ENCODE assay signal across 22 mouse cellular contexts in genomic region chr9:104841278-104841677, GRCm38 (mm10).
DNase-seq lines count a peak whose midpoint lies in the region; TF ChIP-seq lines count a peak whose summit lies in the region.
"Had no signal": no experiment of that assay in that cellular context is flagged by ENCODE, and none has a peak within 500 bp of the region (broad histone marks: within the 10 kb centered on the region; RNA-seq: fewer than 3 reads in every experiment).

No protein-coding gene starts in this region.

- no peaks in the 10 kb centered on the region for H3K36me3 ChIP-seq in CH12.LX (replicated peaks in 1 of 2; ENCODE audit: control insufficient read depth in 1 of 2, insufficient read depth in 1 of 2, low read length in 1 of 2)
- H3K36me3 ChIP-seq: heart, embryonic 15.5 days; neural tube, embryonic 13.5 days had no signal

- no peak overlapping the region for H3K4me3 ChIP-seq in CH12.LX (replicated peaks in 1 of 3; ENCODE audit: low read depth in 2 of 3, low read length in 2 of 3, poor library complexity in 1 of 3)
- H3K4me3 ChIP-seq: heart, embryonic 15.5 days; neural tube, embryonic 13.5 days had no signal

- peak; percentile 24 to 78 for DNase-seq in frontal cortex, adult 2 months (ENCODE audit: extremely low spot score in 1 of 2, low spot score in 1 of 2)
- no peak for DNase-seq in frontal cortex, postnatal 10 days (ENCODE audit: low spot score in 2 of 2)
- DNase-seq in CH12.LX (ENCODE audit: extremely low read depth) (no peak), adipocyte (ENCODE audit: low spot score) (no peak)
- DNase-seq in brain, embryonic 18.5 days (ENCODE audit: low read depth, low spot score) = peak; percentile 58
- peak; percentile 14 to 64 for DNase-seq in layer of hippocampus, postnatal 14 days (ENCODE audit: low spot score in 2 of 2)
- DNase-seq in gastrocnemius, postnatal 14 days = no peak
- DNase-seq in ovary, postnatal 14 days (ENCODE audit: low spot score) = no peak
- DNase-seq: adrenal gland, postnatal 36 days; B cell, adult 2 months; cerebellum, postnatal 14 days; embryo, embryonic 11 days; heart, adult 18-20 months; kidney, adult 8-10 months; kidney, postnatal 36 days; lung, adult 2 months; lung, postnatal 36 days; spleen, adult 18-20 months; thymus, adult 2 months had no signal

- peaks cover 0 to 9% of the 10 kb centered on the region in 2 experiments; a peak in 2 of 4 replicates for H3K4me1 ChIP-seq in CH12.LX (ENCODE audit: control insufficient read depth in 1 of 2, insufficient read depth in 2 of 2)
- H3K4me1 ChIP-seq: heart, embryonic 15.5 days had no signal

- H3K27ac ChIP-seq in CH12.LX (ENCODE audit: insufficient read depth, low read depth) = no peak overlapping the region
- H3K27ac ChIP-seq: heart, embryonic 15.5 days; neural tube, embryonic 13.5 days had no signal

- no peak for TF ChIP-seq RAD21 in CH12.LX (IDR thresholded peaks at IDR 0.05; ENCODE audit: low read depth, low read length)

- no peaks in the 10 kb centered on the region for H3K79me2 ChIP-seq in CH12.LX (replicated peaks; ENCODE audit: control insufficient read depth, extremely low read depth, insufficient read depth, poor library complexity, severe bottlenecking)

- no peak for TF ChIP-seq EP300 in CH12.LX (IDR thresholded peaks at IDR 0.05; ENCODE audit: low read length)

- H3K9me3 ChIP-seq in CH12.LX (replicated peaks; ENCODE audit: low read length) = no peaks in the 10 kb centered on the region
- H3K9me3 ChIP-seq: heart, embryonic 15.5 days; neural tube, embryonic 13.5 days had no signal

- dilution Hi-C loops in CH12.LX (cut with MboI; ENCODE audit: extremely low pct_ligation_motif_present, extremely low pct_unique_long_range_greater_than_20kb, low sequenced_read_pairs) = no loop called here

- 0 out of 2 replicates have a peak overlapping the region, but pooled peaks have one; percentile 6 for H3K4me2 ChIP-seq in CH12.LX (ENCODE audit: insufficient read depth, low read depth, poor library complexity, severe bottlenecking)
- H3K4me2 ChIP-seq: heart, embryonic 15.5 days; neural tube, embryonic 13.5 days had no signal

- no peak overlapping the region for H3K9ac ChIP-seq in CH12.LX (ENCODE audit: insufficient read depth, low read depth)
- H3K9ac ChIP-seq: heart, embryonic 15.5 days; neural tube, embryonic 13.5 days had no signal

- no peak for TF ChIP-seq POLR2A in CH12.LX (IDR thresholded peaks at IDR 0.05; ENCODE audit: low read depth, low read length)

- no peaks in the 10 kb centered on the region for H3K27me3 ChIP-seq in CH12.LX (replicated peaks)
- H3K27me3 ChIP-seq: heart, embryonic 15.5 days; neural tube, embryonic 13.5 days; Patski had no signal

- TF ChIP-seq CTCF in CH12.LX (conservative IDR thresholded peaks at IDR 0.05 in 1 of 2, IDR thresholded peaks at IDR 0.05 in 1 of 2; ENCODE audit: low read depth in 2 of 2, low read length in 2 of 2) = no peak

- in situ Hi-C loops in CH12.LX (cut with MboI; ENCODE audit: low pct_ligation_motif_present, low pct_unique_long_range_greater_than_20kb, low sequenced_read_pairs) = no loop called here

- intact Hi-C loops in gastrocnemius, postnatal 14 days (cut with DNase I; ENCODE audit: low total_unique reads) = no loop called here

TF ChIP-seq in CH12.LX, 34 proteins besides CTCF, POLR2A, EP300 and RAD21:
- TF ChIP-seq PAX5 (IDR thresholded peaks at IDR 0.05; ENCODE audit: low read length) (no peak), ZMIZ1 (IDR thresholded peaks at IDR 0.05; ENCODE audit: low read depth, low read length) (no peak), MAFK (IDR thresholded peaks at IDR 0.05; ENCODE audit: insufficient replicate concordance, low read length) (peak; percentile 46; the same call in 1 of the 2 replicates), USF1 (IDR thresholded peaks at IDR 0.05; ENCODE audit: low read depth, low read length) (no peak), MEF2A (IDR thresholded peaks at IDR 0.05; ENCODE audit: borderline replicate concordance, low read depth, low read length) (no peak)

Comparison
In these comparisons a context has a peak if more than half of its experiments do, and no peak if none do; other contexts are left out.
1. DNase-seq: peak in frontal cortex, adult 2 months (2 of 2), brain, embryonic 18.5 days (single experiment) and layer of hippocampus, postnatal 14 days (2 of 2); none in frontal cortex, postnatal 10 days (0 of 2), CH12.LX (single experiment), gastrocnemius, postnatal 14 days (single experiment), adipocyte (single experiment) and ovary, postnatal 14 days (single experiment).